Mouse (Mus musculus): ENCODE results near the gene Mvb12b. TPM values are rescaled to one million over a fixed set of nuclear protein-coding genes. Genes with fewer than 3 reads are reported as not detected.

Mvb12b gene
- polyA plus RNA-seq, 1 experiment from 2014 or later, result 19.5 TPM

DNA sequence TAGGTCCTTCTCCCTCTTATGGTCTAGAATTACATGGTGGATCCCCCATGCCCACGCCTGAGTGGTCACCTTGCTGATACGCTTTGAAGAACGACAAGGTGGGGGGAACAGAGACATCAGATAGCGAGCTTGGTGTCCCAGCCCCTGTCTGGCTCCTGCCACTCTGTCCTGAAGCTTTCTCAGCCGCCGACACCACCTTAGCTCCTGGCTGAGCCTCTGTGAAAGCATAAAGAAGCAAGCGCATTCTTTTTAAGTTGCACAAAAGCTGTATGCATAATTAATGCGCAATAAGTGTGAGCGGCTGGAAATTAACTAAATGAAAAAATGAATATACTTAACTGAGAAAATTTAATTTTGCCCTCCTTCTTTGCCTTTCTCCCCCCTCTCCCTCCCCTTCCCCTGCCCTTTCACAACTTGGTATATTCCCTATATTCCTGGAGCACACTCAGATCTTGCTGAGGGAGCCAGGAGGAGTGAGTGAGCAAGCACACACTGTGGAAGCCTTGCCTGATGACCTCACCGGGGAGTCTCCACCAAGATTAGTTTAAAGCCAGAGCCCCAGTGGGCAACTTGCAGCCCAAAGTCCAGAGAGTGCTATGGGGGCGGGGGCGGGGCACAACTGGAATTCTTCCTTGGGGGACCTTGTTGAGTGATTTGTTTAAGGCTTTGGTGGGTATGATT, 174.0 kb downstream of the Mvb12b start:
- no peak overlapping the region for H3K4me3 ChIP-seq (ENCODE audit: inconsistent target)
- WGBS (ENCODE audit: missing documents), result 88% methylated on average over 12 of the region's 12 CpGs
- H3K79me2 ChIP-seq (ENCODE audit: inconsistent target), result no peaks in the 10 kb centered on the region
- no peak overlapping the region for H3K27ac ChIP-seq
- H3K36me3 ChIP-seq (ENCODE audit: inconsistent target), result no peaks in the 10 kb centered on the region

DNA sequence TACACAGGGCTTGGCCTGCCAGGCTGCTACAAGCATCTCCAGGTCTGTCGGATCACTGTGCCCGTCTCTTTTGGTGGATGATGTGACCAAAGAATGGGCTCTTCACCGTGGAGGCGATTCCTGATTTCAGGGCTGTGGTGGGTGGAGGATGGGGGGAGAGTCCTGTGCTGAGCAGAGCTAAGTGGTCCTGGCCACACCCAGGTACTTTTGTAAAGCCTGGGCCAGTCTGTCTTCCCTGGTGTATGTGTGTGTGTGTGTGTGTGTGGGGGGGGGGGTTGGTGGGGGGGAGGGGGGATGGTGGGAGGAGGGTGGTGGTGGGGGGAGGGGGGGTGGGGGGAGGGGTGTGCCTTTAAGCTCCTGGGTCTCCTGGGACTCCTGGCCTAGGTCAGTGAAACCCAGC, 174.9 kb downstream of the Mvb12b start:
- H3K27ac ChIP-seq, result no peak overlapping the region
- no peaks in the 10 kb centered on the region for H3K79me2 ChIP-seq (ENCODE audit: inconsistent target)
- no peak overlapping the region for H3K4me3 ChIP-seq (ENCODE audit: inconsistent target)
- 89% methylated on average over 4 of the region's 4 CpGs for WGBS (ENCODE audit: missing documents)
- H3K36me3 ChIP-seq (ENCODE audit: inconsistent target), result no peaks in the 10 kb centered on the region

DNA sequence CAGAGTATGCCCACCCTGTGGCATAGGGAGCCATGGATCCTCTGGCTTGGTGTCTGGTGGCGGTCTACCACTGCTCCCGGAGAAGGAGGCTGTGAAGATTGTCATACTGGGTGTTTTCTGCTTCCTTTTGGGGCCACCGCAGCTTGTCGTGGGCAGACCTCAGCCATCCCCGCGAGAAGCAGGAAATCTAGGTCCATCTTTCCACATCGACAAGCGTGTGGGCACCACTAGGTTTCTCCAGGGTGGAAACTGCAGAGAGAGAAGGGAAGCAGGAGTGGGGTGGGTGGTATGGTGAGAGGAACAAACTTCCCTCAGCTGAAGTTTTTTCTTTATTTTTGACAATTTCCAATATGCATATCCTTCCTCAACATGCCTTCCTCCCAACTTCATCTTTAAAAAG, 178.9 kb downstream of the Mvb12b start:
- 43% methylated on average over 8 of the region's 8 CpGs for WGBS (ENCODE audit: missing documents)

DNA sequence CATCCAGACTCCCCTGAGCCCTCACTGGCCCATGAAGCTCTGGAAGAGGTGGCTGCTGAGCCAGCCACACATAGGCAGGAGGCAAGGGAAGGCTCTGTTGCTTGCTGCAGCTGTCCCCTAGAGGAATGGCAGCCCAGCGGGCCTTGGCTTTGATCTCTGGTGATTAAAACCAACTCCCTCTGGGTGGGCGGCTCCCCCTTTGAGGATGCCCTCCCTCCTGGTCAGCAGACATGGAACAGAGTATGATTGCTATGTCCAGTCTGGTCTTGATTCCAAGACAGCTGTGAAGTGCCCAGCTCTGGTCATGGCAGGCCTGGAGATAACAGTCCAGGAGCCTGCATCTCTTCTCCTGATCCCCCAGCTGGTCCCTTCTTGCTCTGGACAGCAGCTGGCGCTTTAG, 179.7 kb downstream of the Mvb12b start:
- Histone ChIP-seq H3K4me3 (ENCODE audit: inconsistent target) (no peak overlapping the region), H3K79me2 (ENCODE audit: inconsistent target) (no peaks in the 10 kb centered on the region), H3K27ac (no peak overlapping the region), H3K36me3 (ENCODE audit: inconsistent target) (no peaks in the 10 kb centered on the region)
- WGBS (ENCODE audit: missing documents), result 96% methylated on average over 3 of the region's 3 CpGs

More for the DNA sequence above, 178.9 kb downstream of the Mvb12b start:
- H3K27ac ChIP-seq, result no peak overlapping the region
- H3K4me3 ChIP-seq (ENCODE audit: inconsistent target), result no peak overlapping the region
- H3K36me3 ChIP-seq (ENCODE audit: inconsistent target), result no peaks in the 10 kb centered on the region
- H3K79me2 ChIP-seq (ENCODE audit: inconsistent target), result no peaks in the 10 kb centered on the region

DNA sequence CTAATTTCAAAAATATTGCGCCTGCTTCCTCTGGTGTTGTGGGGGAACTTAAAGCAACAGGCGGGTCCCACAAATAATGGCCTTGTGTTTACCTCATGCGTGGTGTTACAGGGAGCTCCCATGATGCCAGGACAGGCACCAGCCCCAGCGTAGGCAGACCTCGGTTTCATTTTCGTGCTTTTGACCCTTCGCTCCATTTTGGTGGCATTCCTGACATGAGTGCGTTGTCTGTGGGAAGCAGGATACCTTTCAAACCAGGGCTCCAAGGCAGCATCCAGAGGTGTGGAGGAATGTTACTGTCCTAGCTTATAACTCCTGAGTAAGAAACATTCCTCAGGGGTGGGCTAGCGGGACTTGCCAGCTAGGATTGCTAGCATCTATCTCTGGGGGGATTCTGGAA, 181.3 kb downstream of the Mvb12b start:
- no peak overlapping the region for H3K4me3 ChIP-seq (ENCODE audit: inconsistent target)
- H3K79me2 ChIP-seq (ENCODE audit: inconsistent target), result no peaks in the 10 kb centered on the region
- 74% methylated on average over 9 of the region's 9 CpGs for WGBS (ENCODE audit: missing documents)
- H3K27ac ChIP-seq, result no peak overlapping the region
- H3K36me3 ChIP-seq (ENCODE audit: inconsistent target), result no peaks in the 10 kb centered on the region

DNA sequence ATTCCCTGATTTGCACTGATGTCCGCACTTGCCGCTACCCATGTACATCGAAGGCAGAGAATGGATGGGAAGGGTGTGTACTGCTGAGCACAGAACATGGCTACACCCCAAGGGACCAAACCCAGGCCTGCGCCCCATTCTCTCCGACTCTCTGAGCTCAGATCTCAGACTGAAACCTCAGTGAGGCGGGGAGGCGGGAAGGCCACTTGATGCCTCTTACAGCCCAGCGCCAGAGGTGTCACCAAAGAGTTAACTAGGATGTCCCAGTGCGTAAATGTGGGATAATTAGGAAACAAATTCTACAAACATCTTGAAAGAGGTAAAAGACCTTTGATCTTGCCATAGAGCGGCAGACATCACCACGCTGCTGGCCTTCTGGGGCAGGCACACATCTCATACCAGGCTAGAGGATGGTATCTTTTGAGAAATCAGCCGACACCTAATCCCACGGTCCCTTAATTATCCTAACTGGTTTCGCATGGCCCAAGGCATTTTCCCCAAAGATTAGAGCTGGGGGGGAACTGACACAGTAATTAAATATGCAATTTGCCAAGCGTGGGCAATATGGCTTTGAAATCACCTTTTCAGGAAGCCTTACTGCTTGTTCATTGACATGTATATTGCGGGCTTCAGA, 181.9 kb downstream of the Mvb12b start:
- no peak overlapping the region for H3K4me3 ChIP-seq (ENCODE audit: inconsistent target)
- 83% methylated on average over 16 of the region's 16 CpGs for WGBS (ENCODE audit: missing documents)
- no peaks in the 10 kb centered on the region for H3K36me3 ChIP-seq (ENCODE audit: inconsistent target)
- no peaks in the 10 kb centered on the region for H3K79me2 ChIP-seq (ENCODE audit: inconsistent target)
- no peak overlapping the region for H3K27ac ChIP-seq

DNA sequence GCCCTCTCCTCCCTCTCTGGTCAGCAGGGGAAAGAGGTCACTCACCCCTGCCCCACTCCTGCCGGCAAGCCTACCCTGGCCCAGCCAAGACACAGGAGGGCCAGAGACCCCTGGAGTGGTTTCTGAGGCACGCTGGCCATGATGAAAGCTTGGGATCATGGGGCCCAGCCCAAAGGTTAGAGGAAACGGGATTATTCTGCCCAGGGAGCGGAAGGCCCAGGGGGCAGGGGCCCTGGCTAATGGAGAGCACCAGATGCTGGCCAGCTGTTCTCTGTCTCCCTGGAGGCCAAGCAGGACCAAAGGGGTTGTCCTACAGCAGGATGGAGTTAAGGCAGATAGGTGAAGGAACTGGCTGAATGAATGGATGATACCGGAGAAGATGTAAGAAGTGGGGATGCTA, 184.5 kb downstream of the Mvb12b start:
- Histone ChIP-seq H3K27ac (no peak overlapping the region), H3K4me3 (ENCODE audit: inconsistent target) (no peak overlapping the region), H3K79me2 (ENCODE audit: inconsistent target) (no peaks in the 10 kb centered on the region), H3K36me3 (ENCODE audit: inconsistent target) (no peaks in the 10 kb centered on the region)
- 90% methylated on average over 5 of the region's 5 CpGs for WGBS (ENCODE audit: missing documents)

DNA sequence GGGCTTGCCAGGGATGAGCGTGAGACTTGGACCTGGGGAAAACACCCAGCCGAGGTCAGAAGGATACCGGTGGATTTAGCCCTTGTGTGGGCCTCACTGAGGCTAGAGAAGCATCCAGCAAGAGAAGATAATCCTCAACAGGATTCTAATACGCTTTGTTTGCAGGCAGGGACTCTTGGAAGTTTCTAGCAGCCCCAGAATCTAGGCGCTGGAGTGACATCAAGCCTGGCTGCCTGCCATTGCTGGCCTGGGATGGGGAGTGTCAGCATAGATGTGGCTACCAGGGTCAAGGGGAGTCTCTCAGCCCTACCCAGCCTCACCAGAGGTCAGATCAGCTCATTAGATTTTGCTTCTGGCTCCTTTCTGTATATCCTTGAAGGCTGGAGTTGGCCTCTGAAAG, 185.0 kb downstream of the Mvb12b start:
- Histone ChIP-seq H3K4me3 (ENCODE audit: inconsistent target) (no peak overlapping the region), H3K36me3 (ENCODE audit: inconsistent target) (no peaks in the 10 kb centered on the region), H3K79me2 (ENCODE audit: inconsistent target) (no peaks in the 10 kb centered on the region), H3K27ac (no peak overlapping the region)
- WGBS (ENCODE audit: missing documents), result 88% methylated on average over 5 of the region's 5 CpGs

DNA sequence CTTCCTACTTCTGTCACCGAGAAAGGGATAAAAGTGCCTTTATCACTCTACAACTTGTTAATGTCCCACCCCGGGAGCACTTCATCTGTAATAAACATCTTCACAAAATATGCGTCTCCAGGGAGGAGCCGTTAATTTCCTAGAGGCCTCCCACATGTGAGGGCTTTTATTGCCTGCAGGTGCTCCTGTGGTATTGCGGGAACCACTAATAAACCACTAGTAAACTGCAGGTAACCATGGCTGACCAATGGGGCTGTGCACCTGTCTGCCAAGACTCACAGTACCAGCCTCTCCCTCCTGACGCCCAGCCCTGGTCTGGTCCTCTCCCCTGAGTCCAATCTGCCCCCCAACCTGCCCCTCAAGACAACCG, 186.3 kb downstream of the Mvb12b start:
- Histone ChIP-seq H3K4me3 (ENCODE audit: inconsistent target) (no peak overlapping the region), H3K27ac (no peak overlapping the region), H3K36me3 (ENCODE audit: inconsistent target) (no peaks in the 10 kb centered on the region), H3K79me2 (ENCODE audit: inconsistent target) (no peaks in the 10 kb centered on the region)
- WGBS (ENCODE audit: missing documents), result 78% methylated on average over 7 of the region's 7 CpGs

DNA sequence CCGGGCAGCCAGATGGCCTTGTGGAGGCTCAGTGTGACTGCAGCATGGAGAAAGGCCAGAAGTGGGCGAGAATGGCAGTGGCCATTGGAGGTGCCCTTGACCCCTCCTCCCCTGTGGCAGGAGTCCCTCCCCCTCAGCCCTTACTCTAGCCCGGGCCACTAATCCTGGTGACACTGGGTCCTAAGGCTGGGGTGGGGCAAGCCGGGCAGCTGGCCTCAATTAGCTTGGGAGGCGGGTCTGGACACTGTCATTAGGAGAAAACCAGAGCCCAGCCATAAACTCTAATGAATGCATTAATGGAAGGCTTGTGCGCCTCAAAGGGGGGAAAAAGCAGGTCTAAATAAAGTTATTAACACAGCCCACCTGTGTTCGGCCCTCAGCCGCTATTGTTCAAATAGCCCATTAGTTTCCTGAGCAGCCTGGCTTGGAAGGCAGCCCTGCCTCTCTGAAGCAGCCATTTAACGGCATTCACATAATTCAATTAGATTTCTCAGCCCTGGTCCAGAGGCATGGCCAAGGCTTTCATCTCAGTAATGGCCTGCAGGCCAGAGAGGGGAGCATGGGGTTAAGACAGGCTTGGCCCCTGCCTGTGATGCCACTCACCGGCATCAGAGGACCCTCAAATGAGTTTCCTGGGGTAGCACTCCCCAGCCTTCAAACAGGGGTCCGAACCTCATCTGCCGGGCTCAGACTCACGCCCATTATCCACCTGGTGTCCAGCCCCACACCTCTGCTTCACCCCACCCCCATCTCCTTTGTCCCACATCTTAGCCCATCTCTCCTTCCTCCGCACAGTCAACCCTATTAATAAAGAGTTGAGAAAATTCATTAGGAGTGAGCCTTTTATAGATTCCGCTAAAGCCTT, 186.9 kb downstream of the Mvb12b start:
- no peak overlapping the region for H3K27ac ChIP-seq
- 88% methylated on average over 15 of the region's 15 CpGs for WGBS (ENCODE audit: missing documents)
- H3K4me3 ChIP-seq (ENCODE audit: inconsistent target), result no peak overlapping the region
- H3K79me2 ChIP-seq (ENCODE audit: inconsistent target), result no peaks in the 10 kb centered on the region
- no peaks in the 10 kb centered on the region for H3K36me3 ChIP-seq (ENCODE audit: inconsistent target)

DNA sequence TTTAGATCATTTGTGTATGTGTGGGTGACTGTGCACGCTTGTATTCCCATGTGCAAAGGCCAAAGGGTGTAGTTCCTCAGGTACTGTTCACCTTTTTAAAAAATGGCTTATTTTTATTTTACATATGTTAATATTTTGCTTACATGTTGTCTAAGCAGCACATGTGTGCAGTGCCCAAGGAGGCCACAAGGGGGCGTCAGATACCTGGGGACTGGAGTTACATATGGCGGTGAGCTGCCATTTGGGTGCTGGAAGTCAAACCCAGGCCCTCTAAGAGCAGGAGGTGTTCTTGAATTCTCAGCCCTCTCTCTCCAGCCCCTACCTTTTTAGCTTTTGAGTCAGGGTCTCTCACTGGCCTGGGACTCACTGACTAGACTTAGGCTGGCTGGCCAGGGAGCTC, 188.8 kb downstream of the Mvb12b start:
- Histone ChIP-seq H3K79me2 (ENCODE audit: inconsistent target) (no peaks in the 10 kb centered on the region), H3K36me3 (ENCODE audit: inconsistent target) (no peaks in the 10 kb centered on the region), H3K27ac (no peak overlapping the region), H3K4me3 (ENCODE audit: inconsistent target) (no peak overlapping the region)
- WGBS (ENCODE audit: missing documents), result 66% methylated on average over 3 of the region's 3 CpGs

DNA sequence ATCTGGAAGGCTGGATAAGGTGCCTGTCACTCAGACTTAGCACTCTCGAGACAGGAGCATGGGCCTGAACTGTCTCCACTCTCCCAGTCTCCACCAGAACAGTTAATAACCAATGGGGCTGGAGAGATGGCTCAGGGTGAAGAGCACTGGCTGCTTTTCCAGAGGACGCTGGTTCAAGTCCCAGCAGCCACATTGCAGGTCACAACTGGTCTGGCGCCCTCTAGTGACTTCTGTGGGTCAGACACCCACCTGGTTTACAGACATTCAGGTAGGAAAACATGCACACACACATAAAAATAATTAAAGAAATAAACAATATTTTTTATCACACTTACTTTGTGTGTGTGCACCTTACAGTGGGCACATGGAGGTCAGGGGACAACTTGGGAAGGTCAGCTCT, 191.3 kb downstream of the Mvb12b start:
- Histone ChIP-seq H3K79me2 (ENCODE audit: inconsistent target) (no peaks in the 10 kb centered on the region), H3K27ac (no peak overlapping the region), H3K36me3 (ENCODE audit: inconsistent target) (no peaks in the 10 kb centered on the region), H3K4me3 (ENCODE audit: inconsistent target) (no peak overlapping the region)
- 74% methylated on average over 3 of the region's 3 CpGs for WGBS (ENCODE audit: missing documents)

DNA sequence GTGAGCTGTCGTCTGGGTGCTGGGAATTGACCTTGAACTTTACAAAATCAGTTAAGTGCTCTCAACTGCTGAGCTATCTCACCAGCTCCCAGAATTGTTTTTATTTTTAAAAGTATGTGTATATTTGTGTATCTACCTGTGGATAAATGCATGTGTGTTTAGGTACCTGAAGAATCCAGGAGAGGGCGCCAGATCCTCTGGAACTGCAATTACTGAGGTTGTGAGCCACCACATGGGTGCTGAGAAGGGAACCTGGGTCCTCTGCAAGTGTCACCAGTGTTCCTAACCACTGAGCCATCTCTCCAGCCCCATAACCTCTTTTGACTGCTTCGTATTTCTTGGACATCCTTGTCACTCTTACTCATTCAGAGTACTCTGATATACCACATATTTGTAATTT, 193.8 kb downstream of the Mvb12b start:
- H3K27ac ChIP-seq, result no peak overlapping the region
- H3K36me3 ChIP-seq (ENCODE audit: inconsistent target), result no peaks in the 10 kb centered on the region
- no peaks in the 10 kb centered on the region for H3K79me2 ChIP-seq (ENCODE audit: inconsistent target)
- H3K4me3 ChIP-seq (ENCODE audit: inconsistent target), result no peak overlapping the region
- WGBS (ENCODE audit: missing documents), result 76% methylated on average over 3 of the region's 3 CpGs

DNA sequence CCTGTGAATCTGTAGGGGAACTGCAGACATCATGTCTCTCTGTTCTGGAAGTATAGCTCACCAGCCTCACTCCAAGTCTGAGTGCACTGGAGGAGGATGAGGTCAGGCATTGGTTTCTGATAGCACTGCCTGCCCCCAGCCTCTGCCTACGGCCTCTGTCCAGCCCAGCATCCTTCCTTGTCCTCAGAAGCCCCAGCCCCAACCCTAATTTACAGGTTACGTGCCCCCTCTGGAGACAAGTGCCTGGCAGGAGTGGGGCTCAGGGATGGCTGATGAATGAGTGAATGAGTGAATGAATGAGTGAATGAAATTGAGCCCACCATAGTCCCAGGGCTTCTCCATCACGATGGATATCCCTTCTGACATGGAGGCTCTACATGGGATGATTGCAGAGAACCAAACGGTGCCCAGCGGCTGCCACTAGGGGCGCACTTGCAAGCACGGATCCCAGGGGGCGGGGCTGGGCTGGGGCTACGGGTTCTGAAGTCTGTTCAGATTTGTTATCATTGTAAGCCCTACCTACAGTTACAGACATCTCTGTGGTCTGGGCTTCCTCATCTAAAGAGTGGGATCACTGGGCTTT, 197.8 kb downstream of the Mvb12b start:
- H3K27ac ChIP-seq, result no peak overlapping the region
- H3K36me3 ChIP-seq (ENCODE audit: inconsistent target), result no peaks in the 10 kb centered on the region
- no peak overlapping the region for H3K4me3 ChIP-seq (ENCODE audit: inconsistent target)
- H3K79me2 ChIP-seq (ENCODE audit: inconsistent target), result no peaks in the 10 kb centered on the region
- whole genome bisulfite sequencing (ENCODE audit: missing documents), result 28% methylated on average over 9 of the region's 9 CpGs
